Mouse (Mus musculus): ENCODE data around the gene Pelo.
A peak's percentile ranks its signal among the peaks of the same experiment; 100 is the strongest.

Gene Pelo

DNA sequence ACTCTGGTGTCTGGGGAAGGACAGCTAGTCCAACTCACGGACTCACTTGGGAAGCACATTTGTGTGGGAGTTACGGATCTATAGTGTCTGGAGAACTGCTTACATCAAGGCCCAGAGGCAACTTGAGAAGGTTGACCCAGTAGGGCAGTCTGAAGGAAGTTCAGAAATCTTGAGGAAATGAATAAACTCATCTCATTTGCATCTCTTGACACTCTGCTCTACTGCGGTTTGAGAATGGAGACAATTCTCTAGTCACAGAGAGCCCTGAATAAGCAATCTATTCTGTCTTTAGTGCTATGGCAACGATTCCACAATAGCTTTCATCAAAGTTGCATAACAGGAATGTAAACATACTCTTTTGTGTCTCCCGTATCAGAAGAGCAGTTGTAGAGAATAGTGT lies 7.0 kb upstream of the Pelo start:
- no peak for DNase-seq (ENCODE audit: extremely low spot score, low spot score)

DNA sequence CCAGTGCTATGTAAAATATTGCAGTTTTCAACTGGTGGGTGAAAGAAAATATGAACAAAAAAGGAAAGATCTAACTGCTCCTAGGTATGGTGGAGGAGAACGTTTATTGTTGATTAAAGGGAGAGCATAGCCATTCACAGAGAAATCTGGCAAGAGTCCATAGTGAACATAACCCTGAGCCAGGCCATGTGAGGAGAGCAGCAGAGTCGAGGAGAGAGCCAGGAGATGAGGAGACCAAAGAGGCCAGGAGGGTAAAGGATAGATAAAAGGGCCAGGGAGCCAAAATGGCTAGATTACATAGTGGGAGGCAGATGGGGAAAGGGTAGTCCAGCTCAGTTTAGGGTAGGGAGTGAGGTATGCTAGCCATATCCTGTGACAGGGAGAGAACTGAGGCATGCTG lies 6.2 kb upstream of the Pelo start:
- DNase-seq (ENCODE audit: extremely low spot score, low spot score): no peak

DNA sequence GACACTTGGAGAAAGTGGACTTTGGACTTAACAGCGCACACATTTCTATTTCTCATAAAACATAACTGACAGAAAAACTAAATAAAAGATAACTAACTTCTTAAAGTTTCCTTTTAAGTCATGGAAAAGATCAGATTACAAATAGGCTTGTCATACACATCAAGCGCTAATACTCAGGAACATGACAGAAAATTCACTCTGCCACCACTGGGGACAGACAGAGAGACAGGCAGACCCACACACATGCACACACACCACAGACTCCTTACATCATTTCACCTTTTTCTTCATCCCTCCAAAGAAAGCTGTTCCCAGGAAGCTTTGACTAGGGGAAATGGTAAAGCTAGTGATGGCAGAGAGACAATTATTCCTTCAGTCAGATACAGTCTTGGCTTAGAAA lies 5.4 kb upstream of the Pelo start:
- no peak for DNase-seq (ENCODE audit: extremely low spot score, low spot score)

DNA sequence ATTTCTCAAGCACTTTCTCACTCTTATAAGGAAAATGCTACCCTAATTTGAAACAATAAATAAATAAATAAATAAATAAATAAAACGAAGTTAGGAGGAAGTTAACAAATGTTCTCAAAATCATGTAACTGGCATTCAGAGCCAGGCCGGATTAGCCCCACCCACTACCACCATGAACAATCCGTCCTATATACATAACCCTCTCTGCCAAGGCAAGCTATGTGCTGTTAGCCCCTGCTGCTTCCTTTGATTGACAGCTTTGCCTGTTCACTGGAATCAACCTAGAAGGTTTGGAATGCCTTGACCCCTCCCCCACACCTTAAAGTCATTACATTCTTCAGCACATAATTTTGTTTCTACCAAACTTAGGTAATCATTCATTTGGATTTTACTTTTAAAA lies 1.5 kb upstream of the Pelo start:
- no peak for DNase-seq (ENCODE audit: extremely low spot score, low spot score)

DNA sequence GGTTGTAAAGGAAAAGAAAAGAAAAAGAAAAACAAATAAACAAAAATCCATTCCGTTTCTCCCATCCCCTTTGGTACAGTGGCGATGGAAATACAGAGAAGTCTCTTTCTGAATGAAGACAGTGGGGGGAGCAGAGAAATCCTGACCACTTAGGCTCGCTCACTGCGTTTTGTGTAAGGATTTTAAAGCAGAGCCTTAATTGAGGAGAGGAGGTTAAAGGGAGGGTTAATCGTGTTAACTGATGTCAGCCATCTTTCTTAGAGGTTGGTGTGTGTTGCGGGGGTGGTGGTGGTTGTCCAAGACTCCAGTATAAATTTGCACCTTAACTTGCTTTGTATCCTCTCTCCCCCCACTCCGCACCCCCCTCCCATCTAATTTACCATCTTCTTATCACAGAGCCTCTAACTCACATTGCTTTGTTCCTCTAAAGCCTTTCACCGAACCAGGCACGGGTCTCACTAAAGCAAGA lies 1.0 kb upstream of the Pelo start:
- DNase-seq (ENCODE audit: extremely low spot score, low spot score): peak; percentile 20

DNA sequence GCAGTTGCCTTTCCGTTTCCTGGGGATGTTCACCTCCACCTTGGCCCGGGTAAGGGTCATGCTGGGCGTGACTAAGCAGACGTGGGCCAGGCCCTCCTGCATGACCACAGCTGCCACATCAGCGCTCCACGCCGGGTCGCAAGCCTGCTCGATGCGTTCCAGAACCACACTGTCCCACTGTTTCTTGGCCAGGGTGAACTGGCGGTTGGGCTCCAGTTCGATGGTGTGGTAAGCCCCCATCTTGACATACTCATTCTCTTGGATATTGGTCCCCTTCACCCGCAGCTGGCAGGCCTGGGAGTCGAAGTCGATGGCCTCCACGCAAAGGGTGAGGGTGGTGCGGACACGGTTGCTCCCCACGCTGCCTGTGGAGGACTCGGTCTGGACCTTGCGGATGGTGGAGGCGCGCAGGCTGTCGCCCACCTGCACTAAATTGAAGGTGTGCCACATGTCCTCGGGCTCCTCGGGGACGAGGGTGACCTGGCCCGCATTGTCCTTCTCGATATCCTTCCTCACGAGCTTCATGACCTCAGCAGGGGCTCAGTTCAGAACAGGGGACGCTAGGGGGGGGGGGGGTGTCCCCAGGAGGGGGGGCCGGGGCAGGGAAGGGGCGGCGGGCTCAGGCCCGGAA lies 476 bp downstream of the Pelo start:
- peak; percentile 50 for DNase-seq (ENCODE audit: extremely low spot score, low spot score)

DNA sequence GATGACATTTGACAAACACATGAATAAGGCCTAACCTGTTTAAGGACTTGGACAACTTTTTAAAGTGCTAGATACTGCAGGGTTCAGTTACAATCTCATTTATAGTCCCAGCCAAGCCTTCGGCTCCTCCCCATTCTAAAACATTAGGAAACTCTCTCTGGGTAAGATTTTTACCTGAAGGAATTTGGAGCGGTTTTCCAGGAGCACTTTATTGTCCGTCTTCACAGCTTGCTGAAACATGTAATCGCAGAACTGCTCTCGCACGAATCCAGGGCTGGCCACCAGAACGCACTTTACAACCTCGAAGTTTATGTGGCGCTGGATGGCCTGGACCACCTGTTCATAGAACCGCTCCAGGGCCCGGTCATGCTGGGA lies 979 bp downstream of the Pelo start:
- DNase-seq (ENCODE audit: extremely low spot score, low spot score): no peak

DNA sequence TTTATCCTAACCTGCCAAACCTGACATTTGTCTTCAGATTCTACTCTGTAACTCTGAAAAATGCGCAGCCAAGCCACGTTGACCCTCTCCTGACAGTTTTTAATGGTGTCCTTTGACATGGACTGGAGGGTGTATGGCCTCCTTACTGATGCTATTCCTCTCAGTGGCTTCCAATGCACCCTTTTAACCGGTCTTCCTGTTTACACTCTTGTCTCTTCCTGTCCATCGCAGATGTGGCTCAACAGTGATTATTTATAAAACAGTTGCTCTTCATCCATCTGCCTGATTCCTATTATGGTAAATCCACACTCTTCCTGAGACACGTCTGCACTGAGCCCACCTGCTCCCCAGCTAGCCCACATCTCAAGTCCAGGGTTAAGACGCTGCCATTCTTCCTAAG lies 4.0 kb downstream of the Pelo start:
- no peak for DNase-seq (ENCODE audit: extremely low spot score, low spot score)

DNA sequence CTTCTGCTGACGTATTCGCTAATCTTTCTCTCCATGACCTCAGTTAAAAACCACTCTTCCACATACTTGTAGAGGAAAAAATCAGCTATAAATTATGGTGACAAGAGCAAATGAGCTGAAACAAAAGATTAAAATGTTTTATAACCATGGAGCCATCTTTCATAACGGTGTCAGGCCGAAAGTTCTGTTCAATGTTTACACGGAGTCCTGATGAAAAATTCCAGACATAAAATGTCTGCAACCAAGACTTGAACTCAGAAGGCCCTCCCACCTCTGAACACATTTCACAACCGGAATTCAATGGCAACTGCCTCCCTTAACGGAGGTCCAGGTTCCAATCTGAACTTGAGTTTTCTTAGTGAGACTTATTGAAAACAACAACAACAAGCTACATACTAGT lies 7.6 kb downstream of the Pelo start:
- DNase-seq (ENCODE audit: extremely low spot score, low spot score): no peak

DNA sequence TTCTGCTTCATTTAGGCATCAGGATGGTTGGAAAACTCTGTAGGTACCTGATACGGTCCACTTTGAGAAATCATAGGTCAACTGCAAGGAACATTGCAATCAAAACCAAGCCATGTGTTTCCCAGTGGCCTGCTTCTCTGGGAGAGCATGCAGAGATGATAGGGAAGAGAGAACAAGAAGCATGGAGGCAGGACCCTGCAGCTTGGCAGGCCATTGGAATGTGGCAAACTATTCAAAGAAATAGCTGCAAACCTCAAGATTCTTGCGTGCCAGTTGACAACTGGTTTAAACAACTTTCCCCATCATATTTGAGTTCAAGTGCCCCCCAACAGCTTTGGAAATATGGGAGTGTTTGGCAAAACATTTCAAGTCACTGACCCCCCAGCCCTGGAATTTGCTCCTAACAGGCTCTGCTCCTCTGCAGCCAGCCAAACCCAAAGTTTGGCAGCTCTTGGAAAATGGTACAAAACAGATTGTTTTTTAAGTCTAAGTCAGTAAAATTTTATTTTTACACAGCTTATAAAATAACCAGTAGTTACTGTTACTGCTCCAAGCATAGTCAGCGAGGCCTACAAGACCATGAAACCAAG lies 9.9 kb downstream of the Pelo start:
- no peak for DNase-seq (ENCODE audit: extremely low spot score, low spot score)

DNA sequence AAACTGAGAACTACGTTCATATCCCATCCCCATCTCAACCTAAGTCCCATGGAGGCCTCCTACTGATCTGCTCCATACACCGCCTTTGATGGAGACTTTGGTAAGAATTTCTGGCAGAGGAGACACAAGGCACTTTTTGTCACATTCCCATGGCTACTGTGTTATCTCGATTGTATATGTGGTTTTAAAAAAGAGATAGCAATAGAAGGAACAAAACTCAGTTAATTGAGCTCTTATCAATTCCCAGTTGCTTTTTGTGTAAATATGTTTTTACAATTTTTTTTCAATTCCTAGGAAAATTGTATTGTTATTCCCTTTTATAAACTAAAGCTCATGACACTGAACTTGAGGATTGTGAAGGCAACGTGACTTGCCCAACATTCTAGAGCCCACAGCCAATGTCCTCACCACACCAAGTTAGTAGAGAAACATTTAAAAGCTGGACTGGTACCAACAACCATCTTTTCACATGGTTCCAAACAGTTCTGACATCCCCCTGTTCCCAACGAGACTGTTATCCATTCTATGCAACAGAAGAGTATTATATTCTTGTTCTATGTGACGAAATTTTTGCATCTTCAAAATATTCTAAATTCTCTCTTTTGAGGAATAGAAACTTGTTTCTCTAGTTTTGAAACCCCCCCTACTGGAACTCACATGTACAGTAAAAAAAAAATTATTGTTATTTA lies 10.8 kb downstream of the Pelo start:
- no peak for DNase-seq (ENCODE audit: extremely low spot score, low spot score)

DNA sequence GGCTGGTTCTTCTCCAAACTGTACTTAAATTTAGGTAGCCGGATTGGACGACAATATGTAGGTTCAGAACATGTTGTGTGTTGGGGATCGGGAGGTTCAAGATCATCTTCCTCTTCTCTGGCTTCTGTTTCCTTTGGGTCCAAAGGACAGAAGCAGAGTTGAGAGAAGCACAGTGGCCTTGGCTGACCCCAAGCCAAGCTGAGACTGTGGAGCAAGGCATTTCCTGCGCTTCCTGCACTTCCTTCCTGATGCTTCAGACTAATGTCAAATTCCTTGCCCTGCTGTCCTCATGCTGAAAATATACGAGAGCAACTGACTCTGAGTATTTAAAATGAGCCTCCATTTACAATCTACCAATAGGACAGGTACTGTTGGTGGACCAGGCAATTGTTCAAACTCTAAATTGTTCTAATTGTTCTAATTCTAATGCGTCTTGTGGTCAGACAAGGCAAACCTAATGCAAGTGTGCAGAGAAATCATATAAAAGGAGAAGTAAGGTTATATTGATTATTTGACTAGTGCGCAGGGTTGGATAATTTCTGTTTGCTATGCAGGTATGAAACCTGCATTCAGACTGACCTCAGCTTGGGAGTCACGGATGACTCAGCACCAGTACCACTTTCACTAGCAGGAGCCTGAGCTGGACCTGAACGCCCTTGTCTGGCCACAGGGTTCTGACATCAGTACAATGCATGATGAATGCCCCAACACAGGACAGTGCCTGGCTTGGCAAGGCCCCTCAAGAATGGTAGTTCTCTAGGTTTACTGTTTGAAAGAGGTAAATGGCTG lies 12.4 kb downstream of the Pelo start:
- DNase-seq (ENCODE audit: extremely low spot score, low spot score): no peak

DNA sequence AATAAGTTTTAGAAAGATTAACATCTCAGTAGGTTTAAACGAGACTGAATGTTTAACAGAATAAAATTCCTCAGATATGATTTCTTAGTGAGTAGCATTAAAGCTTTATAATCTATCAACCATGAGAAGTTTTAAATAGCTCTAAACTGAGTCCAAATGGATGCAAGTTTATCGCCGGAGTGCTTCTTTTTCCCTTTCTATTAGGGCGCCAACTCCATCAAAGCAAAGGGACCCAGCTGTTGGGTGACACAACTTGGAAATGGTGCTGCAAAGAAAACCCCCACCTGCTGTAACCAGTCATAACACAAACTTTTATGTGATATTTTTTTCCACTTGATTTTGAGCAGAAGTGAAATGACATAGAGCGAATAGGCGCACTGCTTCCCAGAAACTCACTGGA lies 17.6 kb downstream of the Pelo start:
- DNase-seq (ENCODE audit: extremely low spot score, low spot score): no peak

DNA sequence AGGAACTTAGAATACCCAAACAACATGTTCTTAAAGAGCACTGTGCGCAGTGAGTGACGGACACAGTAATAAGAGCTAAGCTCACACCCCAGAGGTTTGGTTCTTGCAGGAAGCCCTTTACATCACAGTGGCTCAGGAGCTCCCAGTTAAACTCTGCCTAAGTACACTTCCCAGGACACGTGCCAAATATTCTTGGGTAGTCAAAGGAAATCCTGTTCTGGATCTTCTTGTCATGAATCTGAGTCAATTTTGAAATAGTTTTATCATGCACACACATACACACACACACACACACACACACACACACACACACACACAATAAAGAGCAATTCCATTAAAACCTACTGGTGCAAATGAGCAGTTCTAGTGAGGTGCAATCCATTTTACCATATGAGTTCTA lies 18.6 kb downstream of the Pelo start:
- no peak for DNase-seq (ENCODE audit: extremely low spot score, low spot score)

DNA sequence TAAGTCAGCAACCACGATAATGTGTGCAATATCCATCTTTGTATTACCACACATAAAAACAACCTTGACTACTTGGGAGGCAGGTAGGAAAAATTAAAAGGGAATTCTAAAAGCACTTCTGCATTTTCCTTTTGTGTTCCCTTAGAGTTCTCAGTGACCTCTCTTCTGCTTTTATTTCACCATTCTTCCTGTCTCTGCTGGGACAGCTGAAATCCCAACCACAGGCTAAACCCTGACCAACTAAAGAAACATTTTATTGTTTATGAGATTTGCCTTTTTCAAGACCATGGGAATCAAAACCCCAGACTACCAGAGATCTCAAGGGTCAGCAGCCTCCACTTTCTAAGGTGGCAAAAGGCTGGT lies 22.0 kb downstream of the Pelo start:
- no peak for DNase-seq (ENCODE audit: extremely low spot score, low spot score)

DNA sequence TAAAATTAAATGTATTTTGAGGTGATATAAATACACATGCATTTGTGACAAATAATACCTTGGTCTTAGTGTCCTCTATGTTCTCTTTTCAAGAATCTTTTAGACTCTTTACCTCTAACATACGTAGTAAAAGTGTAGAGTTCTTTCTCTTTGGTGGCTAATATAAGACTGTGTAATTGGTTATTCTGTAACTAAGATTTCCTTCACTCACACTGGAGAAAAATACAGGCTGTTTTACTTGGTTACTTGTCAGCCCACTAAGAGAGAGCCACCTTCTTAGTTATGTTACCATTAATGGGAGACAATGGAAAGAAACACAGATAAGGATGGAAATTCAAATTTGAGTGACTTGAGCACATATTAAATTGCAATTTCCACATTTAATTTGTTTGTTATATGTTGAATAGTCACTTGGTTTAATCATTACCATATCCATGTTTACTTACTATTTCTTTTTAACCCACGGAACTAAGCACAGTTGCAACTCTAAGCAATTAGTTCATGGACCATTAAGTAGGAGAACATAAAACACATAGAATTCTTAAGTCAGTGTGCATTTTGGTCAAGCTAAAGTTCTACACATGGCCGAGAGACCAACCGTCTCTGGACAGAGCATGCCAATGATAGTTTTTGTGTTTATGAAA lies 22.5 kb downstream of the Pelo start:
- no peak for DNase-seq (ENCODE audit: extremely low spot score, low spot score)

DNA sequence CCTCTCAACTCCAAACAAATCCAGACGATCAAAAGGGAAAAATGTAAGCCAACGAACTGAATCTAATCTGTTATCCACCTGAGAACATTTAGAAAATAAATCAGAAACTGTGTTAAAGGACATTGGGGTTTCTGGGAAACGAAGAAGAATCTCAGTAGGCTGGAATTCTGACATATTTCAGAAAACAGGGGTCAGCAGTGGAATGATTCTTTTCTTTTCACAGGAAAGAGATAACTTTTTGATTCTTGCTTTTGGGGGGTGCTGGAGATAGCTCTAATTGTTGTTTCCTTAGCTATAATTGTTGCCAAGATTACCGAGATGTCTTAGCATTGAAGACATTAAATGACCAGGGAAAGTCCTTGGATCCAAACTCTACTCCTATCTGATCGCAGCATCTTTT lies 32.4 kb downstream of the Pelo start:
- DNase-seq (ENCODE audit: extremely low spot score, low spot score): no peak

DNA sequence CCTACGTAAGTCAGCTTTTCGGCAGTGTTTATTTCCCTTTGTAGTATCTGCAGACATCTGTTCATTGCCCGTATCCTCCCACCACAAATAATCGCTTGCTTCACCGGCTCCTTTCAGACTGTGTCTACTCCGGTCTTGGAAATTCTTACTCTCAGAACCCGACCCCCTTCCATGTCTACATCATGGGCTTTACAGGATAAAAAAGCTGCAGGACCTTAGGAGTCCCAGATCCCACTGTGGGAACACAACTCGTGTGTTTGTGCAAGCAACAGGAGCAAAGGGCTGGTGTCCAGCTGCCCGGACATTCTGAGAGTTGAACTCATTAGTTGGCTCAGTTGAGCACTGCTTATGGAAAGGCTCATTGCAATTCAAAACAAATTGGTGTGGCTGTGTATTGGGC lies 35.2 kb downstream of the Pelo start:
- DNase-seq (ENCODE audit: extremely low spot score, low spot score): peak; percentile 27

DNA sequence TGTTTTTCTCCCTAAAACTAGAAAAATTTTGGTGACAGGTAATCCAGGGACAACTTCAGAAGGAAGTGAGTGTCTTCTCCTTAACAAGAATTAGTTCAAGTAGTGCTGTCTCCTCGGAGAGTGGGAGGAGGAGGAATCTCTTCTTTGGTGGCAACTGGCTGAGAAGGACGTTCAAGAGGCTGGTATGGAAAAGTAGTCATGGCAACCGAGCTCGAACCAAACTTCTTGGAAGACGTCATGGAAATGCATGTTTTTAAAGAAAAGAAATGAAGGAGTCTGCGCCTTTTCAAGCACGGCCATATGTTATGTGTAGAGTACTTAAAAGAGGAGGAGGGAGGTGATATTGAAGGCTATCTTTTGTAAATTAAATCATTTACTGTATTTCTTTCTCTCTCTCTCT lies 37.4 kb downstream of the Pelo start:
- DNase-seq (ENCODE audit: extremely low spot score, low spot score): no peak

DNA sequence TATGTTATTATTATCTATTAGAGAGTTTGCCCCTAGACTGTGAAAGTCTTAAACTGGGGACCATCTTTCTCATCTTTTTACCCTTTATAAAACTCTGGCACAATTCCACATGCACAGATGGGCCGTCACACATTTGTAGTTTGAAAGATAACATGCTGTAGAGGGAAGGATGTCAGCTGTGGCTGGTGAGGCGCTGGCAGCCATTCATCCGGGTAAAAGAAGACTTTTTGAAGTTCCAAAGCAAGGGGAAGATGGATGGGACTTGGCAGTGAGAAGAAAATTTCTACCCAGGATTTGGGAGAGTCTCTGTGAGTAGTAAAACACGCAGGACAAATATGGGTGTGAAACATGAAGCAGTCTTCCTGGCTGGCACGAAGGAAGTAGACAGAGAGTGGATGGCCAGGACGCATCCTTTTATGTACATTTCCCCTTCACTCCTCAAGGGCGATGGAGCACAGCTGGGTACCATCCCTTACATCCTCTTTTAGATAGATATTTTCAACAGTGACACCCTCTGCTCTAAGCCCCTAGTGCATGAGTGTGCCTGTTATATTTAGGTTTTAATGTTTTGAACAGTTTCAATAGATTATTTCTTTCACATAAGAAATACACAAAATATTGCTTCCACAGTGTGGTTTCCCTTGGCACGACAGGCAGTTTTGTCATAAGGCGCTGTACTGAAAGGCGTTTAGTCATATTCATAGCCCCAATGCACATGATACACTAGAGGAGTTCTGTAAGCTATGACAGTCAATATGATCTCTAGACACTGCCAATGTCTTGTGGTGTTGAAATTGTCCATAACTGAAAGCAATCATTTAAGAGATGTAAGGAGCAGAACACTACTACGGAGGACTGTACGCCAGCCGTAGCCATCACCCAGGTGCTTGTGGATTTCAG lies 39.1 kb downstream of the Pelo start:
- no peak for DNase-seq (ENCODE audit: extremely low spot score, low spot score)

DNA sequence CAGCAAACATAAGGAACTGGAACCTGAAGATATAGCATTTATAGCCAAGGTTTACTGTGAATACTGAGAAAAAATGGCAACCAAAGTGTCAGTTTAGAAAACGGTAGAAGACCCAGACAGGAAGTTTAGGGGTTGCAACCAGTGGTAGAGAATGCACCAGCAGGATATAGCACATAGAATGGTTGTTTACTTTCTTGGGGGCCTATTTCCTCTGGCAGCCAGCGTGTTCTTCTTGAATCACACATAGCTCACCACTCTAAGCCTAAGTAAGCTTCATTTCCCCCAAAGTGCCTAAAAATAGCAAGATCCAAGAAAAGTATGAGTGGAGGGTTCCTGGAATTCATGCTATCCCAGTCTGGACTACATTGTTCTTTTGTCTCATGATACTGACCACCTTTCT lies 47.3 kb downstream of the Pelo start:
- DNase-seq (ENCODE audit: extremely low spot score, low spot score): no peak

Measured in neural tube, embryonic 10.5 days (tissue).